Mouse (Mus musculus) midbrain, embryonic 14.5 days (tissue): ENCODE measurements around the gene Aldh2. TPM values are rescaled to one million over a fixed set of nuclear protein-coding genes. Genes with fewer than 3 reads are reported as not detected.

Experiments
- ATAC-seq: fragments of 200-750 bp; cut with Nextera tagmentation; 2 replicates; pipeline ENCODE4 v1.8.0; 2017; ENCODE audit warnings: moderate number of reproducible peaks, moderate library complexity; ENCODE audit not compliant: low FRiP score, low TSS enrichment
- DNase-seq: peaks from one replicate; pipeline ENCODE4 v3.0.0-alpha.2; 2015
- H3K27ac ChIP-seq: fragments of 300-500 bp; sonication (generic); replicated peaks from 2 replicates; pipeline ENCODE4 v1.5.1; 2014; ENCODE audit warnings: mild to moderate bottlenecking, low read depth, low read length, moderate library complexity
- H3K27me3 ChIP-seq: fragments of 300-500 bp; sonication (generic); 2 replicates; pipeline ENCODE4 v1.6.1; 2014; ENCODE audit warnings: low read length, control low read depth, mixed read lengths; ENCODE audit not compliant: control insufficient read depth, insufficient read depth
- H3K36me3 ChIP-seq: fragments of 300-500 bp; sonication (generic); 2 replicates; pipeline ENCODE4 v1.6.1; 2014; ENCODE audit warnings: low read length, control low read depth; ENCODE audit not compliant: control insufficient read depth, insufficient read depth
- H3K4me1 ChIP-seq: fragments of 300-500 bp; sonication (generic); 2 replicates; pipeline ENCODE4 v1.6.1; 2014; ENCODE audit warnings: mild to moderate bottlenecking, antibody characterized with exemption, low read length, control low read depth; ENCODE audit not compliant: control insufficient read depth, insufficient read depth
- H3K4me2 ChIP-seq: fragments of 300-500 bp; sonication (generic); 2 replicates; pipeline ENCODE4 v1.6.1; 2014; ENCODE audit warnings: mild to moderate bottlenecking, low read length, moderate library complexity
- H3K4me3 ChIP-seq: fragments of 300-500 bp; sonication (generic); replicated peaks from 2 replicates; pipeline ENCODE4 v1.5.1; 2014; ENCODE audit warnings: low read depth, low read length
- H3K9ac ChIP-seq: fragments of 300-500 bp; sonication (generic); replicated peaks from 2 replicates; pipeline ENCODE4 v1.6.1; 2014; ENCODE audit warnings: mild to moderate bottlenecking, low read length, moderate library complexity
- H3K9me3 ChIP-seq: fragments of 300-500 bp; sonication (generic); 2 replicates; pipeline ENCODE4 v1.6.1; 2016; ENCODE audit warnings: low read length, control low read depth, mixed read lengths; ENCODE audit not compliant: control insufficient read depth
- WGBS: fragments of 180-500 bp; shearing (Covaris S2); extraction: QIAGEN DNeasy Blood & Tissue Kit; methylation state at CpG from one replicate; pipeline ENCODE4 v1.1.7; 2014; 5-methylcytosine and 5-hydroxymethylcytosine counted together
- polyA plus RNA-seq: library from polyadenylated mRNA; unstranded; fragments of >200 nt; fragmentation: Nextera tagmentation; extraction: Ambion mirVana; gene quantifications from 2 replicates; pipeline ENCODE4 v1.2.1, GENCODE M21; 2014

Aldh2 gene
- polyA plus RNA-seq, 1 experiment from 2014 or later: 41.8 TPM

DNA sequence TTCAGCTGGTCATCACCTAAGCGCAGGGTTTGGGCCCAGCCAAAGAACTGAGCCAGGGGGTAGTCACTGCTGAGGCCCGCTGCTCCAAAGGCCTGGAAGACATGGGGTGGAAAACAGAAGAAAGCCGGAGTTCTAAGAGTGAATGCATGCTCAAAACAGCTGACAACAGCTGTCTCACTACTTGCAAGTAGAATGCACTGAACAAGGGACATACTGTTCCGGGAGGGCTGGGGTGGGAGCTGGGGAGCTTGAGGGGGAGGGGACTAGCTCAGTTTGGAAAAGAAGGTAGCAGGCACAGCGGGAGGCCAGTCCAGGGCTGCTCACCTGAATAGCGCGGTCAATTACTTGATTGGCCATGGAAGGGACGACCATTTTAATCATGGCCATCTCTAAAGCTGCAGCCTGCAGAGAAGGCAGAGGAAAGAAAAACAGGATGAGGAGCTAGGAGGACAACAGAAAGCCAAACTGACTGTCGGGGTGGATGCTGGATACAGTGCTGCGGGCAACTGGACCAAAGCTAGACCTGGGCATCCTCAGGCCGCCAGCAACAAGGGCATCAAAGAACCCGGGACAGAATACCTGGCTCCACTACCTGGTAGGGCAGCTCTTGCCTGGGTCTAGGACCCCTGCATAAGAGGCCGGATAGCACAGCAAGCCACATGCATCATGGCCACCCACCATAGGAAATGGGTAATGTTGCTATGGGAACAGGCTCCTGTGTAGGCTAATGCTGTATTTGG lies 5.4 kb upstream of the Aldh2 start:
- no peak overlapping the region for H3K4me2 ChIP-seq
- H3K36me3 ChIP-seq: no peaks in the 10 kb centered on the region
- no peak overlapping the region for H3K27ac ChIP-seq
- no peak overlapping the region for H3K9ac ChIP-seq
- H3K27me3 ChIP-seq: no peaks in the 10 kb centered on the region
- no peak for ATAC-seq
- DNase-seq: no peak
- H3K4me3 ChIP-seq: no peak overlapping the region
- WGBS: 65% methylated on average over 13 of the region's 13 CpGs
- peaks cover 6% of the 10 kb centered on the region; the same call in 1 of the 2 replicates for H3K4me1 ChIP-seq
- H3K9me3 ChIP-seq: no peaks in the 10 kb centered on the region

DNA sequence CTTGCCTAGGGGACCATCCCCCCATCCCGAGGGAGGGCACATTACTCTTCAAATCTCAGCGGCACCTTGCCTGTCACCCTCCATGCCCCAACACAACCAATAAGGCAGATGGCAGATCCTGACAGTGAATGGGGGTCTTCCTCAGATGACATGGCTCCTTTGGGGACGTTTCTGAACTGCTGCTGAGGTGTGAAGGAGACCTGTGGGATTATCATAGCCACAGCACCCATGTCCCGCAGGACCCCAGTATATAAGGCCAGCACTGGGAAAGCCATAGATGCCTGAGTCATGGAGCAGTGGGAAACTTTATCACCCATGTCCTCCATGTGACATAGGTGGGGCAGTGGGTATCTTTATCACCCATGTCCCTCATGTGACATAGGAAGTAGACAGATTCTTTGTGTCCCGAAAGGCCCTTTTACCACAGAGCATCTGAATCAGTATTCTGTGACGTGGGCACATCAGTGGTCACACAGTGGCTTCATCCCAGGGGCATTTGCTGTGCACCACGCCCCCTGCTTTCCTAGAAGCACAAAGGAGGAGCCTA lies 4.4 kb upstream of the Aldh2 start:
- H3K4me2 ChIP-seq: no peak overlapping the region

DNA sequence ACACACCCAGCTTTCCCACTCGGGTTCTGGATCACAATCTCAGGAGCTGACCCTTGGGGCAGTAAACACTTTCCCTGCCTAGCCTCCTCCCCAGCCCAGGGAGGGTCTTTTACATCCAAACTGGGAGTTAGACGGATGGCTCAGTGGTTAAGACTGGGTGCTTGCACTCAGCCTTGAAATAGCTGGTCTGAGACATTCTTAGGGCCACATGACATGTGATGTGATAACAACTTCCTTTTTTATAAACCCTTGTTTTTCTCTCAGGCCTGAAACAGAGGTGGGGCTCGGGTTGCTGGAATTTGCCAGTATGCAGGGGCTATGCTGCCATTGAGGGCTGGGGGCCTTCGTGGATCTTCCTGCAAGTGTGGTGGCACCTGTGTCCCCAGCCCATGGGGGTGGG lies 3.7 kb upstream of the Aldh2 start:
- Histone ChIP-seq H3K4me3 (no peak overlapping the region), H3K4me1 (peaks cover 13% of the 10 kb centered on the region; the same call in 1 of the 2 replicates), H3K36me3 (no peaks in the 10 kb centered on the region), H3K4me2 (no peak overlapping the region), H3K9ac (no peak overlapping the region), H3K27me3 (no peaks in the 10 kb centered on the region), H3K9me3 (no peaks in the 10 kb centered on the region), H3K27ac (no peak overlapping the region)
- no peak for ATAC-seq
- no peak for DNase-seq
- 80% methylated on average over 4 of the region's 4 CpGs for WGBS

More for the DNA sequence above, 4.4 kb upstream of the Aldh2 start:
- no peak overlapping the region for H3K4me3 ChIP-seq
- no peak overlapping the region for H3K9ac ChIP-seq
- no peaks in the 10 kb centered on the region for H3K9me3 ChIP-seq
- no peak for DNase-seq
- WGBS: 81% methylated on average over 7 of the region's 7 CpGs
- H3K27ac ChIP-seq: no peak overlapping the region
- H3K27me3 ChIP-seq: no peaks in the 10 kb centered on the region
- peaks cover 11% of the 10 kb centered on the region; the same call in 1 of the 2 replicates for H3K4me1 ChIP-seq
- ATAC-seq: no peak
- H3K36me3 ChIP-seq: no peaks in the 10 kb centered on the region

DNA sequence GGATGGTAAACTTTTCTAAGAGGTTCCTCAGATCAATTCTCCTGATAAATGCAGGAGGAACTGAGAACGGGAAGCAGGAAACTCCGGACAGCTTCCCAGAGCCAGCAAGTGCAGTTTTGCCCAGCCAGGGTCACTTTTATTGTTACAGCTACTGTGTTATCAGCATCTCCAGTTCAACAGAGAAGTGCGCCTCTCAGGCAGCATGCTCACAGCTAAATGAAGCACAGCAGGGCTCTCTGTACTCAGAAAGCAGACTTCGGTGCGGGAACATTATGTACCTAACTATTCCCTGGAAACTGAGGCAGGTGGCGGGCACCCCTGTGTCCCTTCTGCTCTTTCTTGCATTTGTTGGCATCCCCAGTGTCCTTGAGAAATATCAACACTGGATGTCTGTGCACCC lies 2.6 kb upstream of the Aldh2 start:
- 79% methylated on average over 6 of the region's 6 CpGs for WGBS
- H3K9ac ChIP-seq: no peak overlapping the region
- DNase-seq (no peak), ATAC-seq (no peak)
- no peak overlapping the region for H3K4me3 ChIP-seq
- H3K27ac ChIP-seq: no peak overlapping the region
- no peak overlapping the region for H3K4me2 ChIP-seq
- H3K27me3 ChIP-seq: no peaks in the 10 kb centered on the region
- H3K9me3 ChIP-seq: no peaks in the 10 kb centered on the region
- H3K4me1 ChIP-seq: peaks cover 11% of the 10 kb centered on the region; the same call in 1 of the 2 replicates
- H3K36me3 ChIP-seq: no peaks in the 10 kb centered on the region

DNA sequence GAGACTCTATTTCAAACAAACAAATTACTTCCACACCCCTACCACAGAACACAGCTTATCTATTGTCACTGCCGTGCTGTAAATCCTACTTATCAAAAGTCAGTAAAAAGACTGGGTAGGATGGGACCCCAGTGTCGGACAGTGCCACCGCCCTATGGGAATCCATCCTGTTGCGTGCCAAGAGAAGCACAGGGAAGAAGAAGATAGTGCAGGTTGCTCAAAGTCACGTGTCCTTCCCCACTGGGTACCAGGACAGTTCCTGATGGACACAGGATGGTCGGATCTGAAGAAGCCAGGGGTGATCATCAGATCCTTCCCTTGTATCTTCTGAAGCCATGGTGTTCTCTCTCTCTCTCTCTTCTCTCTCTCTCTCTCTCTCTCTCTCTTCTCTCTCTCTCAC lies 2.1 kb upstream of the Aldh2 start:
- no peak overlapping the region for H3K4me3 ChIP-seq
- H3K36me3 ChIP-seq: no peaks in the 10 kb centered on the region
- H3K4me2 ChIP-seq: no peak overlapping the region
- no peaks in the 10 kb centered on the region for H3K9me3 ChIP-seq
- H3K27me3 ChIP-seq: no peaks in the 10 kb centered on the region
- no peak overlapping the region for H3K27ac ChIP-seq
- no peak overlapping the region for H3K9ac ChIP-seq
- peaks cover 11% of the 10 kb centered on the region; the same call in 1 of the 2 replicates for H3K4me1 ChIP-seq
- DNase-seq: no peak
- ATAC-seq: no peak
- WGBS: 85% methylated on average over 6 of the region's 6 CpGs

DNA sequence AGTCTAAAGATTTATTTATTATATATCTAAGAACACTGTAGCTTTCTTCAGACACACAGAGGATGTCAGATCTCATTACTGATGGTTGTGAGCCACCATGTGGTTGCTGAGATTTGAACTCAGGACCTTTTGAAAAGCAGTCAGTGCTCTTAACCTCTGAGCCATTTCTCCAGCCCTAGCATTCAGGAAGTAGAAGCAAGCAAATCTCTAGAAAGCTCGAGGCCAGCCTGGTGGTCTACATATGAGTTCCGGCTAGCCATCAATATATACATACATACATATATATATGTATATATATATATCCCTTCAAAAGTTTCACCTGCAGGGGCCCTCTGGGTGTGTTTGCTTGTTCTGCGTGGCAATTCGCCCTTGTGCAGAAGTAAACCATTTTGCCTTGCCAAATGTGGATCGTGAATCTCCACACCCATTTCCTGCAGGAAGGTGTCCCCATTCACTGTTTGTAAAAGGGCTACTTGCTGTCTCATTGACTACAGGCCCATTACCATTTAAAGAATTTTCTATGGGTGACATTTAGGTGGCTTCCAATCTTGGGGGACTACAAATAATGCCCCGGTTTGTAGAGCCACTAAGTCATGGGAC lies 1.2 kb upstream of the Aldh2 start:
- DNase-seq (no peak), ATAC-seq (no peak)
- peak overlapping the region; percentile 95 for H3K4me2 ChIP-seq
- WGBS: 88% methylated on average over 6 of the region's 6 CpGs
- H3K4me3 ChIP-seq: no peak overlapping the region
- H3K27me3 ChIP-seq: no peaks in the 10 kb centered on the region
- no peaks in the 10 kb centered on the region for H3K36me3 ChIP-seq
- peaks cover 11% of the 10 kb centered on the region; the same call in 1 of the 2 replicates for H3K4me1 ChIP-seq
- H3K9me3 ChIP-seq: no peaks in the 10 kb centered on the region
- peak overlapping the region; percentile 70 for H3K27ac ChIP-seq
- no peak overlapping the region for H3K9ac ChIP-seq

DNA sequence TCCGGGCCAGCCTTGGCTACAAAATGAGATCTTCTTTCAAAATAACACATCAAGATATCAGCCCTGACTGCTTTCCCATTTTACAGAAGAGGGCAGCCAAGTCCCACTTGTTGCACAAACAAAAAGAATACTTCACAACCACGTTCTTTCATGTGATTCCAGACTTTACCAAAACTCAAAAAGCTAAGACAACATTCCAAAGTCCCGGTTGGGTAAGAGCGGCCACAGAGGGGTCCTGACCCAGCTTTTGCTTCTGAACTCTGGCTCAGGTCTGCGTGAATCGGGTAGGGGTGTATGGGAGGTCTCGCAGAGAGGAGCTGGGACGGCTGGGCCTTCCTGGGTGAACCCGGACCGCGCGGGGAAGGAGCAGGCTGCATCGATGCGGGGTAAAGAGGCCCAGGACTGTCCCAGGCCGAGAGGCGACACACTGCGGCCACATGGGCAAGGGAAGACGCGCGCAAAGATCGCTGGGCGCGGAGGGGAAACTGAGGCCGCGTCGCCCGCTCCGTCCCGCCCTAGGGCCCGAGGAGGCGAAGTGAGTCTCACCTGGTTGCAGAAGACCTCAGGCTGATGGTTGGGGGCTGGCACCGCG lies 712 bp downstream of the Aldh2 start:
- Histone ChIP-seq H3K9ac (peak overlapping the region; percentile 62), H3K36me3 (no peaks in the 10 kb centered on the region), H3K9me3 (no peaks in the 10 kb centered on the region), H3K4me3 (peak overlapping the region; percentile 49), H3K27ac (peak overlapping the region; percentile 70; the same call in 1 of the 2 replicates), H3K4me1 (peaks cover 11% of the 10 kb centered on the region; the same call in 1 of the 2 replicates), H3K4me2 (peak overlapping the region; percentile 95), H3K27me3 (no peaks in the 10 kb centered on the region)
- peak; percentile 18 for DNase-seq
- 5% methylated on average over 33 of the region's 33 CpGs for WGBS
- ATAC-seq: peak; percentile 46; the same call in 1 of the 2 replicates

DNA sequence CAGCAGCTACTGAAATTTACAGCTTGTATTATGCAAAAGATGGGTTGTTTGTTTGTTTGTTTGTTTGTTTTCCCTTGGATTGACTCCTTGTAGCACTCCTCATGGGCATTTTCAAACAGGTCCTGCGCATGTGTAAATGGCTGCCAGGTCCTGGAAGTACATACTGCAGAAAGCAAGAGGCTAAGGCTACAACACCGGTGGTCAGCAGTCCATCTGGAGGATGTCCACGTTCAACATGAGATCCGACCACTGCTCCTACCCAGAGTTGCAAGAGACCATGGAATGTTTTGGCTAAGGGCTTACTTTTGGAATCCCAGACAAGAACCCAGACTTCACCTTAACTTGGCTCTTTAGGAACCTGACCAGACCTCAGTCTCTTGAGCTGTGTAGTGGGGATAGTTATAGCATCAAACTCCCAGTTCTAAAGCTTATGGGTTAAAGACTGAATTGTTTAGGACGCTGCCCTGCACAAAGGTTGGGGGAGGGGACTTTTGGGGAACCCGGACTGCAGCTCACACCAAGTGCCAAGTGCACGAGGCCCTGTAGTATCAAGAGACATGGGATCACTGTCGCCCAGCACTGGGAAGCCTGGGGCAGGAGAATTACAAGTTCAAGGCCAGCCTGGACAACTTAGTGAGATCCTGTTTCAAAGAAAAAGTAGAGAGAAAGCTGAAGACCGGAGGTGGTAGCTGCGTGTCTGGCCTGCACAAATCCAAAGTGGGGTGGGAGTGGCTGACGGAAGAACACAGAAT lies 1.4 kb downstream of the Aldh2 start:
- H3K4me1 ChIP-seq: peaks cover 11% of the 10 kb centered on the region; the same call in 1 of the 2 replicates

More for the DNA sequence above, 1.4 kb downstream of the Aldh2 start:
- Histone ChIP-seq H3K36me3 (no peaks in the 10 kb centered on the region), H3K27me3 (no peaks in the 10 kb centered on the region), H3K4me2 (peak overlapping the region; percentile 95), H3K4me3 (peak overlapping the region; percentile 49; the same call in 1 of the 2 replicates), H3K27ac (no peak overlapping the region), H3K9ac (no peak overlapping the region), H3K9me3 (no peaks in the 10 kb centered on the region)
- 69% methylated on average over 11 of the region's 11 CpGs for WGBS
- DNase-seq: no peak
- no peak for ATAC-seq
